Mouse (Mus musculus): ENCODE measurements around the gene Slc23a3. TPM values are rescaled to one million over a fixed set of nuclear protein-coding genes. Genes with fewer than 3 reads are reported as not detected.

Gene Slc23a3
- polyA plus RNA-seq, 1 experiment from 2014 or later, result not detected

- 75% methylated on average over 4 of the region's 4 CpGs for WGBS
- Histone ChIP-seq H3K27ac (ENCODE audit: low read depth, low read length) (no peak overlapping the region), H3K36me3 (ENCODE audit: control insufficient read depth, insufficient read depth, low read length) (no peaks in the 10 kb centered on the region), H3K4me2 (ENCODE audit: low read length) (no peak overlapping the region), H3K4me1 (ENCODE audit: control insufficient read depth, insufficient read depth, low read length) (no peaks in the 10 kb centered on the region), H3K4me3 (ENCODE audit: low read depth, low read length) (no peak overlapping the region), H3K27me3 (replicated peaks; ENCODE audit: control insufficient read depth, insufficient read depth, low read length) (no peaks in the 10 kb centered on the region), H3K9ac (ENCODE audit: low read length) (no peak overlapping the region), H3K9me3 (replicated peaks; ENCODE audit: control insufficient read depth, low read length) (no peaks in the 10 kb centered on the region)
- no peak for ATAC-seq
- no peak for DNase-seq (ENCODE audit: low spot score)
Measured at GRCm38 (mm10) chr1:75160256-75160617, 26.5 kb upstream of the Slc23a3 start.

DNA sequence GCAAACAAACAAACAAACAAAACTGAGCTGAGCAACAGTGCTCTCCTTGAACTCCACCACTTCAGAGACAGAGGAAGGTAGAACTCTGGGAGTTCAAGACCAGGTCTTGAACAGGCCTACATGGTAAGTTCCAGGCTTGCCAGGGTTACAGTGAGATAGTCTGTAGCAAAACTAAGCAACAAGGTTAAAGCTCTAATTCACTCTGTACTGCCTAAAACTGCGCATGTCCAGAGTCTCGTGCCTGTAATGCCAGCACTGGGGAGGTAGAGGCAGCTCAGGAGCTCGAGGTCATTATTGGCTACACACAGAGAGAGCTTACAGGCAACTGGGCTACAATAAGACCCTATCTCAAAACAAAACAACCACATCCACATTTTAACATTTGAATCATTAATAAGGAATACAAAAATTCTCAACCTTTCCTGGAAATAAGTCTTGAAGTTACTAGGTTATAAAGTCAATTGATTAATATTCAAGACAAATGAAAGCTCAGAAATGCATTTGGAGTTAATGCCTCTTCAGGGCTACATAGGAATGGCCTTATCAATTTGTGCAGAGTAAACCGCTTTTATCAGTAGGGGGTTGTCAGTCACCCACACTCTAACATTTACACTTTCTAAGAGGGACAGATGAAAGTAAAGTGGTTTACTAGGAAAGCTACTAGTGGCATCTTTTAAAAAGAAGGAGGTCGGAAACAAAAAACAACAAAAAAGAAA is 26.0 kb upstream of the Slc23a3 start:
- Histone ChIP-seq H3K9ac (ENCODE audit: low read length) (no peak overlapping the region), H3K27me3 (replicated peaks; ENCODE audit: control insufficient read depth, insufficient read depth, low read length) (no peaks in the 10 kb centered on the region), H3K27ac (ENCODE audit: low read depth, low read length) (no peak overlapping the region), H3K4me1 (ENCODE audit: control insufficient read depth, insufficient read depth, low read length) (no peaks in the 10 kb centered on the region), H3K4me3 (ENCODE audit: low read depth, low read length) (no peak overlapping the region), H3K9me3 (replicated peaks; ENCODE audit: control insufficient read depth, low read length) (no peaks in the 10 kb centered on the region), H3K36me3 (ENCODE audit: control insufficient read depth, insufficient read depth, low read length) (no peaks in the 10 kb centered on the region), H3K4me2 (ENCODE audit: low read length) (no peak overlapping the region)
- ATAC-seq (no peak), DNase-seq (ENCODE audit: low spot score) (no peak)
- 67% methylated on average over 5 of the region's 5 CpGs for WGBS

DNA sequence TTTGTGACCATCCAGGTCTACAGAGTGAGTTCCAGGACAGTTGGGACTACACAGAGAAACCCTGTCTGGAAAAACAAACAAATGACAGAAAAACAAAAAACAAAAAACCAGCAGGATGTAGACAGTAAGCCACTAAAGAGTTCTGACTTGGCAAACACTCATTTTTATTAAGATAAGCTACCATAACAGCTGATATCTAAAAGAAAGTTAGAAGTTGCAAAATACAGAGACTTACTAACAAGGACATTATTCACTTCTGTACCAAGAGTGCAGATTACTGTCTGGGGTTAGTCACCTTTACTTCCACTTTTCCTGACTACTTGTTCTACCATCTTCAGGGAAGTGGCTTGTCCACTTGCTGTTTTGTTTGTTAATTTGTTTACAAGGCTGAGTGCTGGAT is 25.3 kb upstream of the Slc23a3 start:
- no peak overlapping the region for H3K27ac ChIP-seq (ENCODE audit: low read depth, low read length)
- H3K36me3 ChIP-seq (ENCODE audit: control insufficient read depth, insufficient read depth, low read length), result no peaks in the 10 kb centered on the region
- no peak for DNase-seq (ENCODE audit: low spot score)
- no peaks in the 10 kb centered on the region for H3K4me1 ChIP-seq (ENCODE audit: control insufficient read depth, insufficient read depth, low read length)
- no peak for ATAC-seq
- no peaks in the 10 kb centered on the region for H3K27me3 ChIP-seq (replicated peaks; ENCODE audit: control insufficient read depth, insufficient read depth, low read length)
- no peaks in the 10 kb centered on the region for H3K9me3 ChIP-seq (replicated peaks; ENCODE audit: control insufficient read depth, low read length)
- H3K4me3 ChIP-seq (ENCODE audit: low read depth, low read length), result no peak overlapping the region
- H3K9ac ChIP-seq (ENCODE audit: low read length), result no peak overlapping the region
- no peak overlapping the region for H3K4me2 ChIP-seq (ENCODE audit: low read length)

DNA sequence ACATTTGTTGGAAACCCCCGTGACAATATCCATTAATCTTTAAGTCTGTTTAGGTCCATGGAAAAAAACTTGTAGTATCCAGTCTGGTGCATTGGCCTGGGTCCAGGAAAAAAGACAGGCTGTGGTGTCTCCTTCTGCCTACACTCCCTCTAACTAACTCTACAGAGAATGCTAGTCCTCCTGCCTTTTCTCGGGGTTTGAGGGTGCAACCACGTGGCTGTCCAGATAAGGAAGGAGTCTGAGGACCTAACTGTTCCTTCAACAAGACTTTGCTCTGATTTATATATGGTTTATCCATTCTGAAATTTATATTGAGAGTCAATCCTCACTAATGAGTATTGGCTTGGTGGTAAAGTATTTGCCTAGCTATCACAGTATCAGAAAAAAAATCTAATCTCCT is 22.1 kb upstream of the Slc23a3 start:
- Histone ChIP-seq H3K9me3 (replicated peaks; ENCODE audit: control insufficient read depth, low read length) (no peaks in the 10 kb centered on the region), H3K4me3 (ENCODE audit: low read depth, low read length) (no peak overlapping the region), H3K27ac (ENCODE audit: low read depth, low read length) (no peak overlapping the region), H3K4me2 (ENCODE audit: low read length) (no peak overlapping the region), H3K9ac (ENCODE audit: low read length) (no peak overlapping the region), H3K4me1 (ENCODE audit: control insufficient read depth, insufficient read depth, low read length) (no peaks in the 10 kb centered on the region), H3K27me3 (replicated peaks; ENCODE audit: control insufficient read depth, insufficient read depth, low read length) (no peaks in the 10 kb centered on the region), H3K36me3 (ENCODE audit: control insufficient read depth, insufficient read depth, low read length) (no peaks in the 10 kb centered on the region)
- ATAC-seq (no peak), DNase-seq (ENCODE audit: low spot score) (peak; percentile 4)
- WGBS, result 76% methylated on average over 3 of the region's 3 CpGs

- Histone ChIP-seq H3K9me3 (replicated peaks; ENCODE audit: control insufficient read depth, low read length) (no peaks in the 10 kb centered on the region), H3K4me3 (ENCODE audit: low read depth, low read length) (no peak overlapping the region), H3K27ac (ENCODE audit: low read depth, low read length) (no peak overlapping the region), H3K36me3 (ENCODE audit: control insufficient read depth, insufficient read depth, low read length) (peaks cover 51% of the 10 kb centered on the region), H3K4me1 (ENCODE audit: control insufficient read depth, insufficient read depth, low read length) (peaks cover 8% of the 10 kb centered on the region), H3K27me3 (replicated peaks; ENCODE audit: control insufficient read depth, insufficient read depth, low read length) (no peaks in the 10 kb centered on the region), H3K4me2 (ENCODE audit: low read length) (no peak overlapping the region), H3K9ac (ENCODE audit: low read length) (no peak overlapping the region)
- WGBS, result 91% methylated on average over 4 of the region's 4 CpGs
- no peak for ATAC-seq
- no peak for DNase-seq (ENCODE audit: low spot score)
Measured at GRCm38 (mm10) chr1:75148727-75149126, 15.0 kb upstream of the Slc23a3 start.

- DNase-seq (ENCODE audit: low spot score), result no peak
Measured at GRCm38 (mm10) chr1:75147411-75148135, 13.9 kb upstream of the Slc23a3 start.

GRCm38 (mm10) chr1:75145589-75145988 is 11.9 kb upstream of the Slc23a3 start:
- 95% methylated on average over 3 of the region's 3 CpGs for WGBS
- H3K27ac ChIP-seq (ENCODE audit: low read depth, low read length), result no peak overlapping the region
- peaks cover 16% of the 10 kb centered on the region for H3K4me1 ChIP-seq (ENCODE audit: control insufficient read depth, insufficient read depth, low read length)
- peaks cover 51% of the 10 kb centered on the region for H3K36me3 ChIP-seq (ENCODE audit: control insufficient read depth, insufficient read depth, low read length)
- H3K4me3 ChIP-seq (ENCODE audit: low read depth, low read length), result no peak overlapping the region
- H3K9ac ChIP-seq (ENCODE audit: low read length), result no peak overlapping the region
- ATAC-seq (no peak), DNase-seq (ENCODE audit: low spot score) (no peak)
- H3K9me3 ChIP-seq (replicated peaks; ENCODE audit: control insufficient read depth, low read length), result no peaks in the 10 kb centered on the region
- no peak overlapping the region for H3K4me2 ChIP-seq (ENCODE audit: low read length)
- H3K27me3 ChIP-seq (replicated peaks; ENCODE audit: control insufficient read depth, insufficient read depth, low read length), result no peaks in the 10 kb centered on the region

More at GRCm38 (mm10) chr1:75147411-75148135, 13.9 kb upstream of the Slc23a3 start:
- Histone ChIP-seq H3K9me3 (replicated peaks; ENCODE audit: control insufficient read depth, low read length) (no peaks in the 10 kb centered on the region), H3K9ac (ENCODE audit: low read length) (no peak overlapping the region), H3K4me1 (ENCODE audit: control insufficient read depth, insufficient read depth, low read length) (peaks cover 11% of the 10 kb centered on the region), H3K27ac (ENCODE audit: low read depth, low read length) (no peak overlapping the region), H3K27me3 (replicated peaks; ENCODE audit: control insufficient read depth, insufficient read depth, low read length) (no peaks in the 10 kb centered on the region), H3K4me3 (ENCODE audit: low read depth, low read length) (no peak overlapping the region), H3K4me2 (ENCODE audit: low read length) (no peak overlapping the region), H3K36me3 (ENCODE audit: control insufficient read depth, insufficient read depth, low read length) (peaks cover 51% of the 10 kb centered on the region)
- 83% methylated on average over 7 of the region's 7 CpGs for WGBS
- no peak for ATAC-seq

- under 1% methylated on average over 79 of the region's 91 CpGs for WGBS
- ATAC-seq (peak; percentile 93), DNase-seq (ENCODE audit: low spot score) (peak; percentile 97)
- no peaks in the 10 kb centered on the region for H3K27me3 ChIP-seq (replicated peaks; ENCODE audit: control insufficient read depth, insufficient read depth, low read length)
- peaks cover 16% of the 10 kb centered on the region for H3K4me1 ChIP-seq (ENCODE audit: control insufficient read depth, insufficient read depth, low read length)
- peak within 1 kb of the TSS; percentile 87 for H3K4me3 ChIP-seq (ENCODE audit: low read depth, low read length)
- peak within 1 kb of the TSS; percentile 88 for H3K4me2 ChIP-seq (ENCODE audit: low read length)
- H3K9ac ChIP-seq (ENCODE audit: low read length), result peak within 1 kb of the TSS; percentile 93
- peaks cover 58% of the 10 kb centered on the region for H3K36me3 ChIP-seq (ENCODE audit: control insufficient read depth, insufficient read depth, low read length)
- no peaks in the 10 kb centered on the region for H3K9me3 ChIP-seq (replicated peaks; ENCODE audit: control insufficient read depth, low read length)
- H3K27ac ChIP-seq (ENCODE audit: low read depth, low read length), result peak within 1 kb of the TSS; percentile 97
Measured at GRCm38 (mm10) chr1:75142301-75143261, 8.9 kb upstream of the Slc23a3 start, which contains the start of the genes Cnppd1 and Retreg2. Cnppd1 (minus strand) TSS chr1:75142711. Retreg2 (plus strand) TSS chr1:75142778.
